Mouse (Mus musculus): ENCODE measurements around the gene Pde6g. TPM values are rescaled to one million over a fixed set of nuclear protein-coding genes. Genes with fewer than 3 reads are reported as not detected.

Pde6g gene
- polyA plus RNA-seq, 1 experiment from 2014 or later, result not detected

DNA sequence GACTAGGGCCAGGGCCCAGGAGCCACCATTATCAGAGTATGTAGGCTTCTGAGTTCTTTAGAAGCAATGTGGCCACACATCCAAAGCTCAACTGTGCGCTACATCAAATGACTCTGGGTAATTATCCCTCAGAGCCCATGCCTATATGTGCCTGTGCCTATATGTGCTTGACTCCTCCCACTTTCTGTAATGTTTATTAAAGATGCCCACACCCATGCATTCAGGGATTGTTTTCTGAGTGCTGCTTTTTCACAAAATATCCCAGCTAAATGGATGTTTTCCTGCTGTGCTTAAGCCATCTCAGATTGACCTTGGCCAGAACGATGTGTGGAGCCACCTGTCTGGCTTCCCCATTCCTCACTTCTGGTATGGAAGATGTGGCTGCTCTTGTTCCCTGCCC lies 10.2 kb upstream of the Pde6g start:
- TF ChIP-seq CTCF (IDR thresholded peaks at IDR 0.05) (no peak), EP300 (IDR thresholded peaks at IDR 0.05) (no peak)
- H3K4me1 ChIP-seq (ENCODE audit: insufficient read depth, low read depth, low read length), result peaks cover 11% of the 10 kb centered on the region; the same call in 1 of the 2 replicates
- peaks cover 4% of the 10 kb centered on the region; the same call in 1 of the 2 replicates for H3K36me3 ChIP-seq (ENCODE audit: insufficient read depth, low read length)
- DNase-seq (ENCODE audit: low spot score), result no peak
- no peak overlapping the region for H3K4me2 ChIP-seq (replicated peaks; ENCODE audit: low read depth, low read length)
- H3K9me3 ChIP-seq (ENCODE audit: low read length), result no peaks in the 10 kb centered on the region
- H3K9ac ChIP-seq (replicated peaks; ENCODE audit: low read depth), result no peak overlapping the region
- H3K27me3 ChIP-seq (replicated peaks; ENCODE audit: insufficient read depth, low read length), result no peaks in the 10 kb centered on the region
- ATAC-seq, result no peak
- H3K4me3 ChIP-seq (ENCODE audit: low read depth, low read length), result no peak overlapping the region
- no peak overlapping the region for H3K27ac ChIP-seq (ENCODE audit: low read length)
- WGBS, result 78% methylated on average over 2 of the region's 2 CpGs

DNA sequence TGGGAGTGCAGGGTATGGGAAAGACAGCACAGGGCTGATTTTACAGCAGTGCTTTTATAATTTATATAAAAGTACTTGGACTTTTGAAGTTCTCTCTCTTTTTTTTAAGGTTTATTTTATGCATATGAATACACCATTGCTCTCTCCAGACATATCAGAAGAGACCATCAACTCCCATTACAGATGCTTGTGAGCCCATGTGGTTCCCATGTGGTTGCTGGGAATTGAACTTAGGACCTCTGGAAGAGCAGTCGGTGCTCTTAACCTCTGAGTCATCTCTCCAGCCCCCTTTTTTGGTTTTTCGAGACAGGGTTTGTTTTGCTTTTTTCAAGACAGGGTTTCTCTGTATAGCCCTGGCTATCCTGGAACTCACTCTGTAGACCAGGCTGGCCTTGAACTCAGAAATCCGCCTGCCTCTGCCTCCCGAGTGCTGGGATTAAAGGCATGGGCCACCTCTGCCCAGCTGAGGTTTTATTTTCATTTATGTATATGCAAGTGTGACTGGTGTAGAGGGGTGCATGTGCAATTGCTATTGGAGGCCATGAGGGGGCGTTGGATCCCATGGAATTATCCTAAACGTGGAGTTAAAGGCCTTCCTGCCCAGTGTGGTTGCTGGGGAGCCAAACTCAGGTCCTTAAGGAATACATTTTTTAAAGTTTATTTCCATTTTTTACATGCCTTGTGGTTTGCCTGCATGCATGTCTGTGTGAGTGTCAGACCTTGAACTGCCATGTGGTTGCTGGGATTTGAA lies 5.7 kb upstream of the Pde6g start:
- peaks cover 5% of the 10 kb centered on the region; the same call in 1 of the 2 replicates for H3K4me1 ChIP-seq (ENCODE audit: insufficient read depth, low read depth, low read length)
- H3K9ac ChIP-seq (replicated peaks; ENCODE audit: low read depth), result peak overlapping the region; percentile 84
- no peaks in the 10 kb centered on the region for H3K27me3 ChIP-seq (replicated peaks; ENCODE audit: insufficient read depth, low read length)
- peaks cover 3% of the 10 kb centered on the region; the same call in 1 of the 2 replicates for H3K36me3 ChIP-seq (ENCODE audit: insufficient read depth, low read length)
- ATAC-seq (no peak), DNase-seq (ENCODE audit: low spot score) (peak; percentile 17)
- TF ChIP-seq EP300 (IDR thresholded peaks at IDR 0.05) (no peak), CTCF (IDR thresholded peaks at IDR 0.05) (peak; percentile 51)
- no peak overlapping the region; the same call in 1 of the 2 replicates for H3K27ac ChIP-seq (ENCODE audit: low read length)
- peak overlapping the region; percentile 88 for H3K4me3 ChIP-seq (ENCODE audit: low read depth, low read length)
- H3K4me2 ChIP-seq (replicated peaks; ENCODE audit: low read depth, low read length), result peak overlapping the region; percentile 89
- 59% methylated on average over 6 of the region's 6 CpGs for WGBS
- no peaks in the 10 kb centered on the region for H3K9me3 ChIP-seq (ENCODE audit: low read length)

DNA sequence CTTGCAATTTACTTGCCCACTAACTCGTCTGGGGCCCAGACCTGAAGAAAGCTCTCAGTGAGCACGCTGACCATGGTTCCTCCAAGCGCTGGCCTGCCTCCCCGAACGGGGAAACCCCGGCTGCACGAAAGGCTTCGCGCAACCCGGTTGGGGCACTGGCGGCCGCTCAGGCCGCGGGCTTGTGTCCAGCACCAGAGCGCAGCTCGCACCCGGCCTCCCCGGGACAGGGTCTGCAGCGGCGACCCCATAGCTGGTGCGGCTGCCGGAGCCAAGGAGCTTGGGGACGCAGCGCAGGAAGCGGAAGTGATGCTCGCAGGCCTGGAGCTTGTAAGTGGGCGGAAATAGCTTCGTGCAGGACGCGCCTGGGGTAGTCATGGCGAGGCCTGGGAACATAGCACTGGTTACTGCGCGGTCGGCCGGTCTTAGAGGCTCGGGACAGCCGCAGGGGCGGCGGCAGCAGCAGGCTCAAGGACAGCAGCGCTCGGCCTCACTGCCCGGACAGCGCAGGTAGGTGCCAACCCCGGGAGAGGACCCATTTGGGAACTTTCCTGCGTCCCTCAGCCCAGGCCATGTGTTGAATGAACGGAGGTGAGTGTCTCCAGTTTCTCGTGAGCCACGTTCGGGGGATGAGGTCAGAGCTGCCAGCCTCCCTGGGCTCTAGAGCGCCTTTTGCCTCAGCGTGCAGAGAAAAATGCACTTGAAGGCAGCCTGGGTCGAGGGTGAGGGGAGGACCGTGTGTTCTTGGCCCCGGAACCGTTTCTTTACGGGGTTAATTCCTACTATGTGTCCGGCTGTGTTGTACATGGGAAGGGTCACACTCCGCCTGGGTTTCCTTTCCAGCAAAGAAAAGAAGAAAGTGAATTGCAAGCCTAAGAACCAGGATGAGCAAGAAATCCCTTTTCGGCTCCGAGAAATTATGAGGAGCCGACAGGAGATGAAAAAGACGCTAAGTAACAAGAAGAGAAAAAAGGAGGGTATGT lies 4.8 kb upstream of the Pde6g start, which contains the start of the genes Oxld1 and Ccdc137:
Gene Oxld1 (minus strand): TSS at position 297 of the 980 bp plus-strand sequence.
Gene Ccdc137 (plus strand): TSS at position 344 of the 980 bp plus-strand sequence.
- Histone ChIP-seq H3K4me3 (ENCODE audit: low read depth, low read length) (peak within 1 kb of the TSS; percentile 88), H3K4me2 (replicated peaks; ENCODE audit: low read depth, low read length) (peak within 1 kb of the TSS; percentile 89), H3K4me1 (ENCODE audit: insufficient read depth, low read depth, low read length) (peaks cover 5% of the 10 kb centered on the region; the same call in 1 of the 2 replicates), H3K27ac (ENCODE audit: low read length) (peak within 1 kb of the TSS; percentile 77), H3K27me3 (replicated peaks; ENCODE audit: insufficient read depth, low read length) (no peaks in the 10 kb centered on the region), H3K9me3 (ENCODE audit: low read length) (no peaks in the 10 kb centered on the region), H3K36me3 (ENCODE audit: insufficient read depth, low read length) (peaks cover 3% of the 10 kb centered on the region; the same call in 1 of the 2 replicates), H3K9ac (replicated peaks; ENCODE audit: low read depth) (peak within 1 kb of the TSS; percentile 84)
- DNase-seq (ENCODE audit: low spot score) (peak; percentile 94), ATAC-seq (peak; percentile 96)
- 4% methylated on average over 62 of the region's 62 CpGs for WGBS
- TF ChIP-seq EP300 (IDR thresholded peaks at IDR 0.05), result no peak
- no peak for TF ChIP-seq CTCF (IDR thresholded peaks at IDR 0.05)

DNA sequence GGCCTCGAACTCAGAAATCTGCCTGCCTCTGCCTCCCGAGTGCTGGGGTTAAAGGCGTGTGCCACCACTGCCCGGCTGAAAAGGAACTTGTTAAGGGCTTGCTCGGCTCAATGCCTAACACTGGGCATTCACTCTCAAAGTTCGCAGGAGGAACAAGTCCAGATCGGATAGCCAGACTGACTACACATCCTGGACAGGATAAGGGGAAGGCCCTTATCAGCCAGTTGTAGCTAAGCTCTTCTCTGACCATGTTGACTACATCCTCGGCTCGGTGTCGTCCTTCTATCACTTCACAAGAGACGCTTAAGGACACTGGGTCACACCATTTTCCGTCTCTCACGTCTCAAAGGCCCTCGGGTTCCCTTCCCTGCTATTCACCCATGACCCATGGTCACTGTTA lies 4.1 kb upstream of the Pde6g start:
- H3K4me1 ChIP-seq (ENCODE audit: insufficient read depth, low read depth, low read length), result peaks cover 5% of the 10 kb centered on the region; the same call in 1 of the 2 replicates
- H3K36me3 ChIP-seq (ENCODE audit: insufficient read depth, low read length), result peaks cover 3% of the 10 kb centered on the region; the same call in 1 of the 2 replicates
- WGBS, result 15% methylated on average over 14 of the region's 14 CpGs
- H3K27me3 ChIP-seq (replicated peaks; ENCODE audit: insufficient read depth, low read length), result no peaks in the 10 kb centered on the region
- DNase-seq (ENCODE audit: low spot score) (no peak), ATAC-seq (no peak; the same call in 1 of the 2 replicates)
- peak overlapping the region; percentile 84 for H3K9ac ChIP-seq (replicated peaks; ENCODE audit: low read depth)
- no peaks in the 10 kb centered on the region for H3K9me3 ChIP-seq (ENCODE audit: low read length)
- TF ChIP-seq CTCF (IDR thresholded peaks at IDR 0.05), result no peak
- no peak for TF ChIP-seq EP300 (IDR thresholded peaks at IDR 0.05)
- peak overlapping the region; percentile 88 for H3K4me3 ChIP-seq (ENCODE audit: low read depth, low read length)
- peak overlapping the region; percentile 89 for H3K4me2 ChIP-seq (replicated peaks; ENCODE audit: low read depth, low read length)
- H3K27ac ChIP-seq (ENCODE audit: low read length), result peak overlapping the region; percentile 77

DNA sequence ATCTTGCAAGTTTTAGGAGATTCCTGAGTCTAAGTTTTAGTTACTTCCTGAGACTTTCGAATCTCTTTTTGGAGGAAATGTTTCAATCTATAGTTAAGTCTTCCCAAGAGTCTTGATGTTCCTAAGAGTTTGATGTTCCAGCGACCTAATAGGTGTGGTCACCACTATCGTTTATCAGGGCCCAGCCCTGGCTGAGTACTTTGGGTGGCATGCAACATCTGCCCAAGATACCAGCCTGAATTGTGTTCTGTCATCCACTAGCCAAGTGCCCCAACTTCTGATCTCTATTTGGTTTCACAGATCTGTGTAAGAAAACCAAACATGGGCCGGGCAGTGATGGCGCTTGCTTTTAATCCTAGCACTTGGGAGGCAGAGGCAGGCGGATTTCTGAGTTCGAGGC lies 2.1 kb upstream of the Pde6g start:
- ATAC-seq (no peak), DNase-seq (ENCODE audit: low spot score) (no peak)
- Histone ChIP-seq H3K27me3 (replicated peaks; ENCODE audit: insufficient read depth, low read length) (no peaks in the 10 kb centered on the region), H3K36me3 (ENCODE audit: insufficient read depth, low read length) (0 out of 2 replicates have a peak, but pooled peaks cover 3% of the 10 kb centered on the region), H3K4me2 (replicated peaks; ENCODE audit: low read depth, low read length) (no peak overlapping the region), H3K27ac (ENCODE audit: low read length) (no peak overlapping the region), H3K9ac (replicated peaks; ENCODE audit: low read depth) (no peak overlapping the region), H3K4me1 (ENCODE audit: insufficient read depth, low read depth, low read length) (peaks cover 5% of the 10 kb centered on the region; the same call in 1 of the 2 replicates), H3K9me3 (ENCODE audit: low read length) (no peaks in the 10 kb centered on the region), H3K4me3 (ENCODE audit: low read depth, low read length) (no peak overlapping the region)
- TF ChIP-seq EP300 (IDR thresholded peaks at IDR 0.05) (no peak), CTCF (IDR thresholded peaks at IDR 0.05) (no peak)
- WGBS, result 94% methylated on average over 7 of the region's 7 CpGs

Data from lung, postnatal 0 days (tissue).